Mouse (Mus musculus) hindlimb bud, embryonic 11.5 days (tissue): ENCODE measurements at regions not wholly inside any gene's neighbourhood (a gene's known extent, or its start where the extent isn't known, plus 50 kb on each side); places are given as distances from the start of the nearest gene placed in this dataset.

Experiments used
- DNase-seq: peaks from one replicate; pipeline ENCODE4 v3.0.0-alpha.2; 2012; ENCODE audit warnings: low read depth, low spot score; ENCODE audit errors: extremely low spot score

DNA sequence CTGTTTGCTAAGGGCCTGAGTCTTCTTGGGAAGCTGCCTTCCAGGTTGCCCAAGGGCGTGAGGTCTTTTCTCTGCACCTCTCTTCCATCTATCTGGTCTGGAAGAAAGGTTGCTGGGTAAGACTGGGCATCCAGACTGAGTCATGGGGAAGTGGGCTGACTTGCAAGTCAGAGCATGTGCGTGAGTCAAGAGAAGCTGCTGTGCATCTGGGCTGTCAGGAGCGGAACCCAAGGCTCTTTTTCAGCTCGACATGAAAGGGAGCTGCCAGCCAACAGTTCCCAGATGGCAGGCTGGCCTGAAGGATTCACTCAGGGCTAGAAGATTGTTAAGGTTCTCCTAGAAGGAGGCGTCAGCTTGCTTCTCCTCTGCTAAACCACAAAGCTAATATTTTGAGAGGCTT lies 129.3 kb upstream of the Lrig1 start:
- DNase-seq = no peak

DNA sequence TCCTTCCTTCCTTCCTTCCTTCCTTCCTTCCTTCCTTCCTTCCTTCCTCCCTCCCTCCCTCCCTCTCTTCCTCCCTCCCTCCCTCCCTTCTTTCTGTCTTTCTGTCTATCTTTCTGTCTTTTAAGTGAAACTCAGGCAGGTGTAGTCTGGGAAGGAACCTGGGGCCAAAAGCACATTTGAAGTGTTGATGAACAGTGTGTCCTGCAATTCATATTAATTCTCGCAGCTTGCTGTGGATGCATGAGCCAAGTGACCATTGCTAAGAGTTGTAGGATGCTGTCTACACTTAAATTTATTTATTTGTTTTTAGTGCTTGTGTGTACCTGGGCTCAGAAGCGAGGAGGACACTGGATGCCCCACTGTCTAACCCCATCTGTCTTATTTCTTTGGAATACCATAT lies 126.7 kb upstream of the Lrig1 start:
- DNase-seq = peak; percentile 98

DNA sequence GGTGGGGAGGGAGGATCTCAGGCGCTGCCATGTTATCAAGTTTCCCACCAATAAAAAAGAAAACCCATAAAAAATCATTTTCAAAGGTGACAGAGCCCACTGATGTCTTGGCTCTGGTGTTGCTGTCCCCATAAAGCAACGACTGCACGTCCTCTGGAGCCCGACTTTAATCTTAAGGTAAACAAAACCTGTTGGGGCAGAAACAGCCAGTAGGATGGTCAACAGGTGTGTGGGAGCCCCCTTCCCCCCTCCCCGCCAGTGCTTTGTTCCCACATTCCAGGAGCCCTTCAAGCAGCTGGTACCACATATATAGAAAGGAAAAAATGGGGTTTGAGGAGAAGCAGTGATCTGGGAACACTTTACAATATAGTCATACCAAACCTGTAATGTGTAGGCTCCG lies 118.3 kb upstream of the Lrig1 start:
- DNase-seq = no peak

DNA sequence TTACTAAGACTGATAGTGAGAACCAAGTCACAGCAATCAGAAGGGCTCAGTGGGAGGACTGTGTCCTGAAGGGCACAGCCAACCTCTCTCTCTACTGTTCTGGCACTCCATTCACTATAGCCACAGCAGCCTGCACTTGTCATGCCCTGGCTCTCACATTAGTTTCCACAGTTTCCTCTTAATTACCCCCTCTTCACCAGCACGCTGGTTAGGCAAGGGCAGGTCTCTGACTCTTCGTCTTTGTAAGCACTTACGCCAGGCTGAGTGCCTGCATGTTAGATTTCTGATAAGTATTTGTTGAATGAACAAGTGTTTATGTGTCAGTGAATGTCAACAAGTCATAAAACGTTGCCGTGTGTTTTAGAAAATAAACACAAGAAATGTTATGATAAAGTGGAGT lies 116.2 kb upstream of the Lrig1 start:
- DNase-seq = no peak

DNA sequence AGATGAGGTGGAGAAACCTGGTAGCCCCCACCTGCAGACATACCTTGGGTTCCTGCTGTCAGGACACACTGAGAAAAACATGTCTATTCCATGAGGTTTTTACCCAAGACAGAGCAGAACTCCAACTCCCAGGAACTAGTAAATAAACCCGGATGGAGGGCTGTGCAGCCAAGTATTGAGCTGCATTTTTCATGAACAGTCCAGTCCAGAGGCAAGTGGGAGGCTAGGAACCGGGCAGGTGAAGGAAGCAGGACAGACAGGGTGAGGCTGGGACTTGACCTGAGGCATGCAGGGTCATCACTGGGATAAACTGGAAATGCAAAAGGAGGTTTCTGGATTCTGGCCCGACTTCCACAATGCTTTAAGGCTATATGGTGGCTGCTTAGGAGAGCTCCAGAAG lies 114.8 kb upstream of the Lrig1 start:
- no peak for DNase-seq

DNA sequence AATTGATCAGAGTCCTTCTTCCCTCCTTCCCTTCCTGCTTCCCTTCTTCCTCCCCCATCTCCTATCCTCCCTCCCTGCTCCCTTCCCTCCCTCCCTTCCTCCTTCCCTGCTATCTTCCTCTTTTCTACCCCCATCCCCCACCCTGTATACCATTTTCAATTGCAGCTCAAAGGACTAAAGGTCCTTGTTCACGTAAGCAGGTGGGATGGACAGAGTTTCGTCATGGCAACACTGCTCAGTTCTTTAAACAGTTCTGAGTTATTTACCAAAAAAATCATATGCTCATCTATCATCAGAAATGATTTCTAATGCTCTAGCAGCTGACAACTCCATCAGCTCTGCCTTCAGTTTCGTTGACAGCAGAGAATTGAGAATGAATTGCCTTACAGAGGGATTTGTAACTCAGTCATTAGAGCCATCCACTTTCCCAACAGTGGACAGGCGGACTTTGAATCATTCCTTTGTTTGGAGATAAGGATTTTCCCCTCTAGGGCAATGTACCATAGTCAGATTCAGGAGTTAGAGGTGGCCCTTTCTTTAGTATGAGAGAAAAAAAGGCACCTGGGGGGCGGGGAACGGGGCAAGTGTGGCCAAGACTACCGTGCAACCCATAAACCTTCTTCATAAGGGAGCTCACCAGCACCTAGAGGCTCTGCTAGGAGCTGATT lies 113.7 kb upstream of the Lrig1 start:
- DNase-seq = no peak

DNA sequence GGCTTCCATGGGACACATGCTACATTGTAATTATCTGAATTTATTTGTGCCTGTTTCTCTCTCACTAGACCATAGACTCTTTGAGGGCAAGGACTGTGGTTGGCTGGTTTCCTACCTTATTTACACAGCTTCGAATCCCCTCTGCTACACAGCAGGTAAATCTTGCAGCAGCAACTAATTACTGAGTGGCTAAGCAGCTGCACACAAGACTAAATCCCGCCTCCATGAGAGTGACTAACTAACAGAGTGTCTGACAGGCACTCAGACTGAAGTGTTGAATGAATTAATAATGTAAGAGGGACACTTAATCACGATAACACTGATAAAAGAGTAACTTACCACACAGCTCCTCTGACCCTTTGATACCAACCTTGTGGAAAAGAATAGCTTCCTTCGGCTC lies 111.9 kb upstream of the Lrig1 start:
- no peak for DNase-seq

DNA sequence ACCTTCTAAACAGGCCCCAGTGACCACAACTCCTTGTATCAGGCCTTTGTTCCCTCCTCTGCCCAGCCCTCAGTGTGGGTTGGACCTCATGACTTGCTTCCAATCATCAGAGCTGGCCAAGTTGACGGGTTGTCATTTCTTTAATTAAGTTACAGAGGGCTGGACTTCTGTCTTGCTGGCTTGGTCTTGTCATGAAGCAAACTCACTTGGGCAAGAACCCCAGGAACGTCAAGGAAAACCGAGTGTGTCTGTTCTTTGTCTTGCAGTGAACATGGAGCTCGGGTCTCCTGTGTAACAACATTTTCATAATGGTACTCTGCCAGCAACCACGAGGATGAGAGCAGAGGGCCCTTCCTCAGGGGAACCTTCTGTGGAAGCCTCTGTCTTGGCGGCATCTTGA lies 107.3 kb upstream of the Lrig1 start:
- no peak for DNase-seq

DNA sequence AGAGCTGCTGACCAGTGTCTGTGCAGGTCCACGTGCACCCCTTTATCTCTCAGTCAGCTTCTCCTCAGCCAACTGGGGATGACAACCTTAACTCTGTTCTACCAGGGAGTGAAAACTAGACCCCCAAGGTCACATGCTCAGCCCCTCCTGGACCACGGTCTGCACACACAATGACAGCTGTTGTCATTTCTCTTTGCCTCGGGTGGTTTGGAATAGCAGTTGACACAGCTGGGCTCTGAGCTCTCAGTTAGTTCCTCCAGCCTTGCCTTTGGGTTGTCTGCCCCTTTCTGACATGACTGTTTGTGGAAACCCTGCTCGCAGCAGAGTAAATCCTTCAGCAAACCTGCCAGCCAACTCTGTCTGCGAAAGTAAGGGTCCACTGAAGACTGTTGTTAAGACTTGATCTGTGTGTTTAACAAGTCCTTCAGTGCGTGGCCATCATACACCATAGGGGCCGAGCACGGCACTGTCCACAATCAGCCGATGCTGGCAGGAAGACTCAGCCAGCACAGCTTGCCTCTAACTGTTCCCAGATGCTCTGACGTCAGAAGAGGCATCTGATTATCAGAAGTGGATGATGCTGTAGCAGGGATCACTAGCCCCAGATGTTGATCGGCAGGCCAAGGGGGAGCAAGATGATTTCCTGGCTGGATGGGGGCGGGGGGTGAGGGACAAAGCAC lies 106.7 kb upstream of the Lrig1 start:
- no peak for DNase-seq

DNA sequence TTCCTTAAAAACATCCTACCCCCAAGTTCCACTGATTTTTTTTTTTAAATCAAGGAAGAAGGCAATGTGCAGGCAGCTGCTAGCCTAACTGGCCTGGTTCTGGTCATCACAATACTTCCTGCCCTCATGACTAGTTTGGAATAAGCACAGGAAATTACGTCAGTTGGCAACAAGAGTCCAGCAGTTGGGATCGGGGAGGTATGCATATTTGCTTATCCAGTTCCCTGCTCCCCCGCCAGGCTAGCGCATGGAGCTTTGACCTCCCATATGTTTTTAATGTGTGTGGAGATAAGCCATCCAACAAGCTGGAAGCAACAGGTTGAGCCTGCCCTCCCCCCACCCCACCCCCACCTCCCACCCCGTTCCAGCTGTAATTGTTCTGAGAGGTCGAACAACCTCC lies 105.7 kb upstream of the Lrig1 start:
- DNase-seq = no peak

DNA sequence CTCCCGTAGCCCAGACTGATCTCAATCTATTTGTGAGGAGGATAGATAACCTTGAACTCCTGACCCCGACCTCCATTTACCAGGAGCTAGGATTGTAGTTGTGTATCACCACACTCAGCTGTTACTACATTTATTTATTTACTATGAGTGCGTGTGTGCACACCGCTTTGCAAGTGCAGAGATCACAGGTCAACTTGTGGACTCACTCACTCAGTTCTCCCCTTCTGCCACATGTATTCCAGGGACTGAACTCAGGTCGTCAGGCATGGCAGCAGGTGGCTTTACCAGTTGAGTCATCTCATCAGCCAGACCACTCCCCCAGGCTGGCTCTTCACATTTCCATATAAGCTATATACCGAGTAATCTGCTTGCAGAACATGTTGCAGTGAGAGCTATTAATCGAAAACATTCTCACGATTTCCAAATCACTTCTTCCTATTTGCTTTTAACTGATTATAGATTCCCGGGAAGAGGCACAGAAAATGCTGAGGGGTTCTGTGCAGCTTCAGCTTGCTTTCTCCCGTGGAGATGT lies 104.4 kb upstream of the Lrig1 start:
- no peak for DNase-seq

DNA sequence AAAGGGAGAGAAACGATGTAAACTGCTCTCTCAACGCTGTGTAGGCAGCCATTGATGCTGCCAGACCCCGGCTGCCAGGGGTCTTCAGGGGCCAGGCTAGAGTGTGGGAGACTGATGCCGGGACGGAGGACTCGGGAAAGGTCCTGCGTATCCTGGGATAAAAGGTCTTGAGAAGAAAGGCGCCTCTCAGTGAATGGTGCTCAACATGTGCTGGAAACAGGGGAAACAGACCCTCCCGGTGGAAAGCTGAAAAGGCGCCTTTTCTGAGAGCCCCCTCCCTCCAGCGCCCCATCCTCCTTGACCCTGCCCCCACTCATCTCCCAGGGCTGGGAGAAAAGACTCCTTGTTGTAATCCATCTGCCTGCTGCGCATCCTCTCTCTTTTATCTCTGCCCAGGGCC lies 101.1 kb upstream of the Lrig1 start:
- no peak for DNase-seq

DNA sequence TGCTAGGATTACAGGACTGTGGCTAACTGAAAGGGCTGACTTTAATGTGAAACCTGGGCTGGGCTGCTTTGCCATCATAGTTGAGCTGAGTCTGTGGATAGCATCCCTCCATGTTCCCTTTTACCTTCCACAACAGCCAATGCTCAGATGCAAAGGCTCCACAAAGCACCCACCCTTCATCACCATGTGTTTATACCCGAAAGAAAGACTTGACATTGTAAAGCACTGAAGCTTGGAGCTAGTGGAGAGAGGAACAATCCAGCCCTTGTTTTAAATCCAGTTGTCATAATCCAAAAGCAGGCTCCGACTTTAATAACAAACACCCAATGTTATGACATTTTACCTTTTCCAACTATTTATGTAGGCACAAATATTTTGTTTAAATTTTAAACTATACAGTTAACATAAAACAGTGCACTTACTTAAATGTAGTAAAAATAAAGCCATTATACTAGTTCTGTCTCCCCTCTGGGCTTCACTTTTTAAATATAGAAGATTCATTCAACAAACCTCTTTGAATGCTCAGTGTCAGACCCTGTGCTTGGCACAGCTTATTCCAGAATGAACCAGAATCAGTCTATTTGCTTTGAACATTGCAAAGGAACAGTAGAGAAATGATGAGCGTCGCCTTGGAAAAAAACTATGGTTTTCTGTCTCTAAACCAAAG lies 98.7 kb upstream of the Lrig1 start:
- no peak for DNase-seq

DNA sequence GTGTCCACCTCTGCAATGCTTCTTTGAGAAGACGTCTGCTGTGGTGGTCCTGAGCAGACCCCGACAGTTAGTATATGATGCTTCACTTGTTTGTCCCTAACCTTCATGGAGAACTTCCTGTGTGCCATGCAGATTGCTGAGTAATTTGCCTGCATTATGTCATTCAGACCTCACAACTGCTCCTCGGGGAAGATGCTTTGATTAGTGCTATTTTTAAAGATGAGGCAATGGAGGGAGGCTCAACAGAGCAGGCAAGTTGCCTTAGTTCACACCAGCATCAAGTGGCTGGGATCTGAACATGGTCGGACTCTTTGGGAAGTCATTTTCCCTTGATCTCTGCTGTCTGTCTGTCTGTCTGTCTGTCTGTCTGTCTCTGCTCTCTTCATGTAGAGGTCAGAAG lies 95.5 kb upstream of the Lrig1 start:
- DNase-seq = no peak

DNA sequence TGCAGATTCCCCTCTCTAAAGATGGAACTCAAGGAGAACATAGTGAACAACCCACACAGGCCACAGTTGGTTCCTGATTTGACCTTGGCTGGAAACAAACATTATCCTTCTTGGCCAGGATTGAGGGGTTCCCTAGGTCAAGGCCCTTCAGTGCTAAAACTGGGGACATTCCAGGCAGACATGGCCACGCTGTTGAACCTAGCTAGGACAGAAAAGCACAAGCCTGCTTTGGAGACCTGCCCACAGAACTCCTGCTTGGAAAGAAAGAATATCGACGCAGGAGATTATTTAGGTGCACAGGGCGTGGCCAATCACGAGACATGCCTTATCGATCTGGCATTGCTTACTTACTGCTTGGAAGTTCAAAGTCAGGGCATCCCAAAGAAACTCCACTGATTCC lies 93.6 kb upstream of the Lrig1 start:
- no peak for DNase-seq

DNA sequence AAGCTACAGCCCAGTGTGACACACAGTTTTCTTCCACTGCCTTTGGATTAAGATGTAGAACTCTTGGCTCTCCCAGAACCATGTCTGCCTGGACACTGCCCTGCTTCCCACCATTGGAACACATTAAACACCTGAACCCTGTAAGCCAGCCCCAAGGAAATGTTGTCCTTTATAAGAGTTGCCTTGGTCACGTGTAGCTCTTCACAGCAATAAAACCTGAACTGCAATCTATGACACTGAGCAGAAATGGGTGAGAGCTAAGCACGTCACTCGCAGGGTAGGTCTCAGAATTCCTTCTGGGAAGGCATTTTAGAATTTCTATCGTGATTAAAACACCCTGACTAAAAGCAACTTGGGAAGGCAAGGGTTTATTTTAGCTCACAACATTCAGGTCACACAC lies 92.4 kb upstream of the Lrig1 start:
- DNase-seq = no peak

DNA sequence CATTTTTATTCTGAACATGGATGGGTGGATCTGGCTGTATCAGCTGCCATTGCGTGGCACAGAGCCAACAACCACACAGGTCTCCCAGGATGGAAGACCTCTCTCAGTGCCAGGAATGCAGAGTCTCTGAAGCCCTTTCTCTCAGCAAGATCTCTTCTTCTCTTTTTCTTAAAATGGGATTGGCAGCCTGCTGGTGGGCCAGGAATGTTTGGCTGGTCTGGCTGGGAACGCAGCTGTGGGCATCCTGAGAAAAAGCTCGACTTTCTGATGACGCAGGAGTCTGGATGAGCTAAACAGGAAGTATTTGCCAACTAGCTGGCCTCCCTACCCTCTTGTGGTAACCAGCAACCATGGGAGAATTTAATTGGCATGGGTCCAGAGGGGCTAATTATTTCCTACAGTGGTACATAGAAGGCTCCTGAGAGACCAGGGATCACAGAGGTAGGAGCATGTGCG lies 89.4 kb upstream of the Lrig1 start:
- DNase-seq = no peak

DNA sequence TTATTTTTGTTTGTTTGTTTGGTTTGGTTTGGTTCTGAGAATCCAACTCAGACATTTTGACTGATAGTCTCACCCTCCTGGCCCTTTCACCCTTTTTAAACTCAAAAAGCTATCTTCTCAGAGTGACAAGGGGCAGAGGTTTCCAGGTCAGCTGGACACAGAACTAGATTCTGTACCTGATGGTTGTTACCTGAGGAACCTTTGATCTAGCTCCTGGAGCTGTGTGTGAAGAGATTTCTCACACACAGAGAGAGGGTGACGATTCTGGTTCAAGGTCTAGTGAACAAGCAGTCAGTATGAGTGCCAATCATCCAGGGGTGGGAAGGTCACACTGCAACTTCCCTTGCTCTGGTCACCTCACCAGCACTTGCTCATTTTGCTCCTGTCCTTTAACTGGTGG lies 83.5 kb upstream of the Lrig1 start:
- DNase-seq = no peak

DNA sequence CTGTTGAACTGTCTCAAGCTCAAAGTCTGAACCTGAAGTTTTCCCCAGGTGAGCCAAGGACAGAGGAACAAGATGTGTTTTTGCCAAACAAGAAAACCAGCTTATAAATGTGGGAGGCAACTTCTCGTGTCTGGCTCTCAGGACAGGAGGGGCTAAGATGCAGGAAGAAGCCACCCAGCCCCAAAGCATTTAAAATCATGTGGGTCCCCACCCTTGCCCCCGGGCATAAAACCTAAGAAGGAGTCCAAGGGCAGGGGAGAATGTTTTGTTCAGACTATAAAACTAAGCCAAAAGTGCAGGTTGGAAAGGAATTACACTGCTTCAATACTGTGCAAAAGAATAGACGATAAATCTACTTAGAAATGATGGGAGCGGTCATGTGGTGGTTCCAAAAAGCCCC lies 80.7 kb upstream of the Lrig1 start:
- no peak for DNase-seq

DNA sequence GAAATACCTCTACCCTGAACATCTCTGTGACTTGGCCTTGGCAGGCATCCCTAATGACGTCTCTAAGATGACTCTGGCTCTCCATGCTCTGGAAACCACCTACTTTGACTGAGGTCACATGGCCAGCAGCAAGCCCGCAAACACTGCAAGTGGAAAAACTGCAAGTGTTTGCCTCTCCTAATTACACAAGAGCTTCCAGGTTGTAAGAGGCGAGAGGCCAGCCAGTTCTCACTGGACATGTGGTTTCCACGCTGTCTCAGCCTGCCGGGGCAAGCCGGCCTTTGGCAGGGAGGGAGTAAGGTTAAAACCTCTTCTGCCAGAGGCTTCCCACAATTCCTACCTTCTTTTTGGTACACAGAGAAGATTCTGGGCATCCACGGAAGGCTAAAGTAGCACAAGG lies 79.9 kb upstream of the Lrig1 start:
- DNase-seq = no peak

DNA sequence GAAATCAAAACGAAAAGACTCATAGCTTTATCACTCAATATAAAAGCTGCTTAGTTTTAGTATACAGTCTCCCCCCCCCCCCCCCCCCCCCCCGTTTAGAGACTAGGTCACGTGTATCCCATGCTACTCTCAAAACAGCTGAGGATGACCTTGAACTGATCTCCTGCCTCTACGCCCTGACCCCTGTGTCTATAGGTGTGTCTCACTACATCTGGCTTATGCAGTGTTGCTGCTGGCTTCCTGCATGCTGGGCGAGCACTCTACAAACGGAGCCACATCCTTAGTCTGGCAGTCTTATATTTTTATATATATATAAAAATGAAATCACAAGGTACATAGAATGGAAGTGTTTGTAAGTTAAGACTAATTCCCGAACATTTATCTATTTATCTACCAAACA lies 79.3 kb upstream of the Lrig1 start:
- DNase-seq = no peak

DNA sequence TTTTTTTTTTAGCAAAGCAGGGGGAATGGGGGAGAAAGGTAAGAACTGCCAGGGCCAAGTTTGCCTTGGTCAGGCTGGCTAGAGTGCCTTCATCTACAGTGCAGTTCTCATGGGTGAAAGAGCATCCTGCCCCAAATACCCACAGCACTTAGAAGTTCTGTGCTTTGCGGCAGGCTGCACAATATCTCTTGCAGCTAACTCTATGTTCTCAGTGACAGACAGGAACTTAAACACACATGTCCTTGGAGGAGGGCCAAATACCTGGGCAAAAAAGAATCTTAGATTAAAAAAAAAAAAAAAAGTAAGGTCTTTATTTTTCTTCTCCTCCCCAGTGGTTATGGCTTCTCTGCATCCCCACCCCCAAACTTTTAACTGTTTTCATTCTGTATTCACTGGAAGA lies 78.8 kb upstream of the Lrig1 start:
- DNase-seq = no peak
